Mouse (Mus musculus): ENCODE results near the gene Nos2.

DNA sequence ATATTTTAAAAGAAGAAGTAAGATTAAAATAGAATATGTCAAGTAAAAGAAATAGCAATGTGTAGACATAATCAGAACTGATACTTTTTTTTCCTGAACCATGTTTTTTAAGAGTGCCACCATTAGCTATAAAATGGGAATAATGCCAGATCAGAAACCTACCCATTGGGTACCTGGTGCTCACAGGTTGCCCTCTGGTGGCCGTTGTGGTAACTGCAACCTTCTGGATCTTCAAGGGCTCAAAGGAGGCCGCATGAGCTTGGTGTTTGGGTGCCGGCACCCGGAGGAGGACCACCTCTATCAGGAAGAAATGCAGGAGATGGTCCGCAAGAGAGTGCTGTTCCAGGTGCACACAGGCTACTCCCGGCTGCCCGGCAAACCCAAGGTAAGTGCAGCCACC, 35.7 kb downstream of the Nos2 start:
- no peak for TF ChIP-seq GATA1 (IDR thresholded peaks at IDR 0.05; ENCODE audit: low read length)
- TF ChIP-seq TAL1 (IDR thresholded peaks at IDR 0.05; ENCODE audit: low read length): no peak
